Mouse (Mus musculus) lung, embryonic 14.5 days (tissue): ENCODE measurements at regions not wholly inside any gene's neighbourhood (a gene's known extent, or its start where the extent isn't known, plus 50 kb on each side); places are given as distances from the start of the nearest gene placed in this dataset.
A peak's percentile ranks its signal among the peaks of the same experiment; 100 is the strongest.

Source experiments
- ATAC-seq: fragments of 200-750 bp; cut with Nextera tagmentation; 2 replicates; pipeline ENCODE4 v1.8.0; 2017; ENCODE audit warnings: mild to moderate bottlenecking, moderate TSS enrichment, moderate library complexity; ENCODE audit not compliant: insufficient read depth
- DNase-seq: peaks from one replicate; pipeline ENCODE4 v3.0.0-alpha.2; 2015
- H3K27ac ChIP-seq: fragments of 300-500 bp; sonication (generic); 2 replicates; pipeline ENCODE4 v1.5.1; 2014; ENCODE audit warnings: low read depth, mild to moderate bottlenecking, moderate library complexity
- H3K27me3 ChIP-seq: fragments of 300-500 bp; sonication (generic); 2 replicates; pipeline ENCODE4 v1.6.1; 2014; ENCODE audit warnings: low read length, control low read depth; ENCODE audit not compliant: insufficient read depth
- H3K36me3 ChIP-seq: fragments of 300-500 bp; sonication (generic); 2 replicates; pipeline ENCODE4 v1.6.1; 2014; ENCODE audit warnings: control low read depth; ENCODE audit not compliant: insufficient read depth
- H3K4me1 ChIP-seq: fragments of 300-500 bp; sonication (generic); 2 replicates; pipeline ENCODE4 v1.6.1; 2014; ENCODE audit warnings: antibody characterized with exemption, control low read depth; ENCODE audit not compliant: insufficient read depth
- H3K4me2 ChIP-seq: fragments of 300-500 bp; sonication (generic); 2 replicates; pipeline ENCODE4 v1.6.1; 2014; ENCODE audit warnings: mild to moderate bottlenecking
- H3K4me3 ChIP-seq: fragments of 300-500 bp; sonication (generic); 2 replicates; pipeline ENCODE4 v1.5.1; 2014; ENCODE audit warnings: low read depth, low read length
- H3K9ac ChIP-seq: fragments of 300-500 bp; sonication (generic); 2 replicates; pipeline ENCODE4 v1.6.1; 2014
- H3K9me3 ChIP-seq: fragments of 300-500 bp; sonication (generic); 2 replicates; pipeline ENCODE4 v1.6.1; 2016; ENCODE audit warnings: low read depth, low read length, control low read depth
- CTCF ChIP-seq: IDR thresholded peaks from 2 replicates; pipeline ENCODE4 v1.5.1; 2016; ENCODE audit warnings: antibody characterized with exemption, low read depth
- WGBS: fragments of 180-500 bp; shearing (Covaris S2); extraction: QIAGEN DNeasy Blood & Tissue Kit; methylation state at CpG from one replicate; pipeline ENCODE4 v1.1.7; 2014; 5-methylcytosine and 5-hydroxymethylcytosine counted together

GRCm38 (mm10) chr8:26452976-26453573 is 333.7 kb downstream of the Gm45692 start:
- Histone ChIP-seq H3K9ac (no peak overlapping the region), H3K9me3 (no peaks in the 10 kb centered on the region), H3K27ac (no peak overlapping the region), H3K4me1 (no peaks in the 10 kb centered on the region), H3K4me3 (no peak overlapping the region), H3K27me3 (no peaks in the 10 kb centered on the region), H3K4me2 (no peak overlapping the region), H3K36me3 (no peaks in the 10 kb centered on the region)
- WGBS = 32% methylated on average over 5 of the region's 5 CpGs
- TF ChIP-seq CTCF = no peak
- ATAC-seq (no peak), DNase-seq (no peak)

- Histone ChIP-seq H3K27ac (no peak overlapping the region), H3K4me2 (no peak overlapping the region), H3K4me3 (no peak overlapping the region), H3K4me1 (peaks cover 3% of the 10 kb centered on the region; the same call in 1 of the 2 replicates), H3K9ac (no peak overlapping the region), H3K9me3 (no peaks in the 10 kb centered on the region), H3K36me3 (no peaks in the 10 kb centered on the region), H3K27me3 (no peaks in the 10 kb centered on the region)
- WGBS = 76% methylated on average over 2 of the region's 2 CpGs
- ATAC-seq (no peak), DNase-seq (no peak)
- TF ChIP-seq CTCF = no peak
Measured at GRCm38 (mm10) chr8:26465346-26465745, 346.0 kb downstream of the Gm45692 start.

- TF ChIP-seq CTCF = peak; percentile 28
- ATAC-seq (no peak), DNase-seq (no peak)
- H3K27me3 ChIP-seq = no peaks in the 10 kb centered on the region
- no peak overlapping the region for H3K9ac ChIP-seq
- no peaks in the 10 kb centered on the region for H3K36me3 ChIP-seq
- H3K27ac ChIP-seq = no peak overlapping the region
- H3K4me3 ChIP-seq = no peak overlapping the region
- H3K4me1 ChIP-seq = peaks cover 3% of the 10 kb centered on the region; the same call in 1 of the 2 replicates
- WGBS = 67% methylated on average over 2 of the region's 2 CpGs
- H3K9me3 ChIP-seq = no peaks in the 10 kb centered on the region
- H3K4me2 ChIP-seq = no peak overlapping the region
Measured at GRCm38 (mm10) chr8:26468441-26468840, 349.1 kb downstream of the Gm45692 start.

GRCm38 (mm10) chr8:26469705-26470104 is 350.4 kb downstream of the Gm45692 start:
- Histone ChIP-seq H3K4me2 (no peak overlapping the region), H3K4me1 (peaks cover 3% of the 10 kb centered on the region; the same call in 1 of the 2 replicates), H3K36me3 (no peaks in the 10 kb centered on the region), H3K9me3 (no peaks in the 10 kb centered on the region), H3K9ac (no peak overlapping the region), H3K27ac (no peak overlapping the region), H3K4me3 (no peak overlapping the region), H3K27me3 (no peaks in the 10 kb centered on the region)
- no peak for TF ChIP-seq CTCF
- DNase-seq = peak; percentile 15
- no peak for ATAC-seq
- WGBS = 27% methylated on average over 6 of the region's 6 CpGs

GRCm38 (mm10) chr8:26471811-26472550 is 352.6 kb downstream of the Gm45692 start:
- H3K27me3 ChIP-seq = 0 out of 2 replicates have a peak, but pooled peaks cover 4% of the 10 kb centered on the region
- peaks cover 3% of the 10 kb centered on the region; the same call in 1 of the 2 replicates for H3K4me1 ChIP-seq
- H3K9ac ChIP-seq = no peak overlapping the region
- H3K36me3 ChIP-seq = no peaks in the 10 kb centered on the region
- DNase-seq (no peak), ATAC-seq (no peak)
- no peak for TF ChIP-seq CTCF
- no peak overlapping the region for H3K4me3 ChIP-seq
- 21% methylated on average over 12 of the region's 12 CpGs for WGBS
- H3K4me2 ChIP-seq = no peak overlapping the region
- no peak overlapping the region for H3K27ac ChIP-seq
- no peaks in the 10 kb centered on the region for H3K9me3 ChIP-seq

- DNase-seq (no peak), ATAC-seq (no peak)
- Histone ChIP-seq H3K36me3 (no peaks in the 10 kb centered on the region), H3K27me3 (no peaks in the 10 kb centered on the region), H3K27ac (no peak overlapping the region), H3K9me3 (no peaks in the 10 kb centered on the region), H3K4me2 (no peak overlapping the region), H3K4me3 (no peak overlapping the region), H3K4me1 (no peaks in the 10 kb centered on the region; the same call in 1 of the 2 replicates), H3K9ac (no peak overlapping the region)
- no peak for TF ChIP-seq CTCF
- 78% methylated on average over 5 of the region's 5 CpGs for WGBS
Measured at GRCm38 (mm10) chr8:26484749-26485148, 365.4 kb downstream of the Gm45692 start.

GRCm38 (mm10) chr8:26487866-26488265 is 368.5 kb downstream of the Gm45692 start:
- Histone ChIP-seq H3K27me3 (no peaks in the 10 kb centered on the region), H3K9ac (no peak overlapping the region), H3K4me3 (no peak overlapping the region), H3K9me3 (no peaks in the 10 kb centered on the region), H3K4me2 (no peak overlapping the region), H3K27ac (no peak overlapping the region), H3K4me1 (no peaks in the 10 kb centered on the region; the same call in 1 of the 2 replicates), H3K36me3 (no peaks in the 10 kb centered on the region)
- no peak for TF ChIP-seq CTCF
- no peak for ATAC-seq
- WGBS = 87% methylated on average over 7 of the region's 7 CpGs
- no peak for DNase-seq
